Mouse (Mus musculus) lung, adult 2 months (tissue): ENCODE data around the gene Gm7029. TPM values are rescaled to one million over a fixed set of nuclear protein-coding genes. Genes with fewer than 3 reads are reported as not detected.
A peak's percentile ranks its signal among the peaks of the same experiment; 100 is the strongest.
"Not testable (repeated sequence)": the region's sequence is repeated elsewhere in the genome, so short reads cannot be mapped to it uniquely, and the experiment has no call there.

Source experiments
- DNase-seq: peaks from one replicate; pipeline ENCODE4 v3.0.0; 2022
- H3K4me1 ChIP-seq: fragments of 200-500 bp; 2 replicates; pipeline ENCODE4 v1.6.1; 2011; ENCODE audit warnings: low read length; ENCODE audit not compliant: control insufficient read depth, insufficient read depth
- H3K4me3 ChIP-seq: fragments of 200-500 bp; replicated peaks from 2 replicates; pipeline ENCODE3; 2011; ENCODE audit warnings: low read depth, mild to moderate bottlenecking, control low read depth, low read length; ENCODE audit errors: extremely low read depth
- CTCF ChIP-seq: fragments of 200-500 bp; IDR thresholded peaks from 2 replicates; pipeline ENCODE4 v1.5.1; 2011; ENCODE audit warnings: mild to moderate bottlenecking, low read length, control low read depth; ENCODE audit not compliant: insufficient read depth
- POLR2A ChIP-seq: fragments of 200-500 bp; IDR thresholded peaks from 2 replicates; pipeline ENCODE4 v1.6.1; 2011; ENCODE audit warnings: low read depth, mild to moderate bottlenecking, control low read depth, low read length, borderline replicate concordance; ENCODE audit errors: extremely low read depth
- WGBS: fragments of 180-500 bp; shearing (Covaris S2); methylation state at CpG from one replicate; pipeline ENCODE4 v1.1.7; 2018; 5-methylcytosine and 5-hydroxymethylcytosine counted together
- polyA plus RNA-seq: library from polyadenylated mRNA; depleted of rRNA; stranded (reverse); fragments of >200 nt; gene quantifications from 2 replicates; pipeline ENCODE4 v1.2.3, GENCODE M21; 2012; rRNA removed

The Gm7029 gene
- not detected in 2 replicates for polyA plus RNA-seq

- not testable (repeated sequence) for H3K4me1 ChIP-seq, H3K4me3 ChIP-seq, DNase-seq
- 91% methylated on average over 4 of the region's 12 CpGs for WGBS
These were observed at the start of gene Gm7029 for GRCm38 (mm10) chr17:33873537-33873936. TSS of gene Gm7029 (plus strand) at chr17:33873837.

GRCm38 (mm10) chr17:33824084-33824996 lies 49.3 kb upstream of the Gm7029 start, which contains the start of the genes Rps28 and Ndufa7:
TSS of gene Rps28 (minus strand) at chr17:33824562.
TSS of gene Ndufa7 (plus strand) at chr17:33824572.
- peak; percentile 97 for TF ChIP-seq POLR2A
- TF ChIP-seq CTCF, result no peak
- under 1% methylated on average over 51 of the region's 51 CpGs for WGBS
- peak; percentile 99 for DNase-seq

GRCm38 (mm10) chr17:33824997-33825330 lies 48.7 kb upstream of the Gm7029 start:
- not testable (repeated sequence) for DNase-seq
- Histone ChIP-seq H3K4me1 (peaks cover 15% of the 10 kb centered on the region), H3K4me3 (peak overlapping the region; percentile 95)
- 4% methylated on average over 6 of the region's 6 CpGs for WGBS

More at GRCm38 (mm10) chr17:33824084-33824996, 49.3 kb upstream of the Gm7029 start, which contains the start of the genes Rps28 and Ndufa7:
- Histone ChIP-seq H3K4me3 (peak within 1 kb of the TSS; percentile 96), H3K4me1 (peaks cover 15% of the 10 kb centered on the region)

- DNase-seq, result no peak
- WGBS, result 81% methylated on average over 8 of the region's 8 CpGs
- H3K4me1 ChIP-seq, result peaks cover 15% of the 10 kb centered on the region
- no peak for TF ChIP-seq POLR2A
- no peak for TF ChIP-seq CTCF
- no peak overlapping the region for H3K4me3 ChIP-seq
These were observed 48.2 kb upstream of the Gm7029 start for GRCm38 (mm10) chr17:33825462-33825861.

GRCm38 (mm10) chr17:33826850-33827249 lies 46.8 kb upstream of the Gm7029 start:
- DNase-seq, result peak; percentile 62
- TF ChIP-seq POLR2A (no peak), CTCF (peak; percentile 71)
- H3K4me1 ChIP-seq, result peaks cover 15% of the 10 kb centered on the region
- WGBS, result 1% methylated on average over 3 of the region's 3 CpGs
- H3K4me3 ChIP-seq, result no peak overlapping the region

GRCm38 (mm10) chr17:33828892-33829291 lies 44.7 kb upstream of the Gm7029 start:
- WGBS, result 12% methylated on average over 2 of the region's 2 CpGs
- Histone ChIP-seq H3K4me1 (peaks cover 7% of the 10 kb centered on the region), H3K4me3 (no peak overlapping the region)
- TF ChIP-seq CTCF (no peak), POLR2A (no peak)
- peak; percentile 63 for DNase-seq

- WGBS, result 75% methylated on average over 10 of the region's 10 CpGs
- Histone ChIP-seq H3K4me1 (peaks cover 7% of the 10 kb centered on the region), H3K4me3 (no peak overlapping the region)
- DNase-seq, result no peak
- no peak for TF ChIP-seq CTCF
These were observed 44.1 kb upstream of the Gm7029 start for GRCm38 (mm10) chr17:33829561-33829960.

- DNase-seq, result peak; percentile 94
- Histone ChIP-seq H3K4me3 (peak within 1 kb of the TSS; percentile 75), H3K4me1 (no peaks in the 10 kb centered on the region)
- TF ChIP-seq POLR2A (peak; percentile 31; the same call in 1 of the 2 replicates), CTCF (no peak)
- WGBS, result under 1% methylated on average over 45 of the region's 45 CpGs
These were observed 30.5 kb upstream of the Gm7029 start, which contains the start of gene Cd320 for GRCm38 (mm10) chr17:33842966-33843795. TSS of gene Cd320 (plus strand) at chr17:33843091.

- Histone ChIP-seq H3K4me1 (no peaks in the 10 kb centered on the region), H3K4me3 (no peak overlapping the region)
- WGBS, result 64% methylated on average over 1 of the region's 1 CpGs
- TF ChIP-seq CTCF (no peak), POLR2A (no peak)
- no peak for DNase-seq
These were observed 29.4 kb upstream of the Gm7029 start for GRCm38 (mm10) chr17:33844196-33844595.
